Comparison of ENCODE assay signal across 27 mouse cellular contexts in the genomic region with DNA sequence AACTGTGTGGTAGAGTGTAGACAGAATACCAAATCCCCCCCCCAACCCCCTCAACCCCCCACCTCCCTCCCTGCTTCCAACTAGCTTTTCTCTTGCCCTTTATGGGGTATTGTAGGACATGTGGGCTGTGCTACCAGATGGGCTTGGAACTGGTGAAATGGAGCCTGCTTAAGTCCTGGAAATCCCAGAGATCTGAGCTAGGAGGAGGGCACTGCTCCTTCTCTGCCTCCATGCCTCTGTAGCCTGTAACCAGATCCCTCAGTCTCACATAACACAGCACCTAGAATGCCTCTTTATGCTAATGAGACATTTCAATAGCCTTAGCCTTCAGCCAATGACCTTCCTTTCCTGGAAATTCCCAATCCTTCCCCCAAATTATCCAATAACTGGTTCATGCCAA.
"Had no signal": no experiment of that assay in that cellular context is flagged by ENCODE, and none has a peak within 500 bp of the region (broad histone marks: within the 10 kb centered on the region; RNA-seq: fewer than 3 reads in every experiment).

No protein-coding gene starts in this region.

- H3K9me3 ChIP-seq: heart, embryonic 13.5 days; heart, embryonic 15.5 days; hindbrain, embryonic 13.5 days; hindbrain, embryonic 15.5 days; limb, embryonic 12.5 days; liver, embryonic 13.5 days; liver, embryonic 15.5 days had no signal

- ATAC-seq: hindbrain, postnatal 0 days; intestine, embryonic 16.5 days; liver, postnatal 0 days had no signal

- H3K9ac ChIP-seq: heart, embryonic 13.5 days; heart, embryonic 15.5 days; hindbrain, embryonic 13.5 days; hindbrain, embryonic 15.5 days; limb, embryonic 12.5 days; liver, embryonic 13.5 days; liver, embryonic 15.5 days; liver, postnatal 0 days had no signal

- H3K4me2 ChIP-seq: heart, embryonic 11.5 days; heart, embryonic 13.5 days; heart, embryonic 15.5 days; hindbrain, embryonic 13.5 days; hindbrain, embryonic 15.5 days; limb, embryonic 12.5 days; liver, embryonic 11.5 days; liver, embryonic 13.5 days; liver, embryonic 15.5 days had no signal

- DNase-seq: gastrocnemius, adult 2 months; gastrocnemius, postnatal 10 days; gastrocnemius, postnatal 25 days; heart, adult 11 months; heart, adult 2 months; heart, postnatal 14 days; heart, postnatal 36 days; kidney, adult 11 months; kidney, adult 2 months; kidney, postnatal 14 days; kidney, postnatal 36 days; layer of hippocampus, adult 9-11 months; layer of hippocampus, postnatal 36 days; liver; liver, embryonic 13.5 days; liver, postnatal 0 days had no signal

- H3K36me3 ChIP-seq: heart, embryonic 13.5 days; heart, embryonic 15.5 days; hindbrain, embryonic 13.5 days; hindbrain, embryonic 15.5 days; limb, embryonic 12.5 days; liver, embryonic 13.5 days; liver, embryonic 15.5 days had no signal

- H3K4me1 ChIP-seq: heart, embryonic 13.5 days; heart, embryonic 15.5 days; hindbrain, embryonic 13.5 days; hindbrain, embryonic 15.5 days; limb, embryonic 12.5 days; liver, embryonic 13.5 days; liver, embryonic 15.5 days had no signal

- H3K27me3 ChIP-seq: heart, embryonic 13.5 days; heart, embryonic 15.5 days; hindbrain, embryonic 13.5 days; hindbrain, embryonic 15.5 days; limb, embryonic 12.5 days; liver, embryonic 13.5 days; liver, embryonic 15.5 days had no signal

- H3K27ac ChIP-seq: gastrocnemius, adult 2 months; heart, adult 2 months; heart, embryonic 13.5 days; heart, embryonic 15.5 days; hindbrain, embryonic 13.5 days; hindbrain, embryonic 15.5 days; hindbrain, postnatal 0 days; kidney, postnatal 0 days; limb, embryonic 12.5 days; liver, embryonic 13.5 days; liver, embryonic 15.5 days had no signal

- H3K4me3 ChIP-seq: gastrocnemius, adult 2 months; heart, adult 2 months; heart, embryonic 13.5 days; heart, embryonic 15.5 days; hindbrain, embryonic 13.5 days; hindbrain, embryonic 15.5 days; limb, embryonic 12.5 days; liver, embryonic 13.5 days; liver, embryonic 15.5 days had no signal
